Mouse (Mus musculus): ENCODE measurements around the gene Lgals8.

Gene Lgals8

DNA sequence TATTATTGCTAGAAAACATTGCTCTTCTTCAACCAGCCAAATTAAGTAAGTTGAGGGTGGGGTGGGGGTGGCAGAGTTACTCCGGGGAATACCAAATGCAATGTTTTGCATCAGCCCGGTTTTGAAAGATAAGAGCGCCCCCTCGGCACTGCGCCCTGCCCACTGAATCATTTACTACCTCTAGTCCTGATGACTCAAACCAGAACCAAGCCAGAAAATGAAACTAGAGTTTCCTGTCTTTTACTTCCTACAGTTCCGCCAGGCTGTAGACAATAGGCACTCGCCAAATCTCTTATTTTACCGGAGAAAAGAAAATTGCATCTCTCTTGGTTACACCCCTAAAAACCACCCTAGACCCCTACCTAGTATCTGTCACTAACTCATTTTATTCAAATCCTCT is 4.3 kb downstream of the Lgals8 start:
- peak; percentile 59 to 68 for DNase-seq

DNA sequence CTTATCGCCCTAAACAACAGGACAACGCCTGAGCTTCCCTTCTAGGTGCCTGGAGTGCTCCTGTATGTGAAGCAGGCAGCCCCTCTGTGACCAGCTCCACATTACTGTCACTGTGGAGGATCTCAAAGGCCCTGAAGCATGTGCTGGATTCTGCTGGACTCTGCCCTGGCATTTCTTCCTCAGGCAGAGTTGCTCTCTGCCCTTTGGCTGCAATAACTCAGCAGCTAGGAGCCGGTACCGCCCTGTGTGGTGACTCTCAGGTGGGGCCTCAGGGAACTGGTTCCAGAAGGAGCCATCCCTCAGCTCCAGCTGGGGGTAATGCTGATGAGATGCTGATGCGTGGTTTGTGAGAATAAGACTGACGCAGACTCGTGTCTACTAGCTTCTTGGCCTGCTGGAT is 8.0 kb downstream of the Lgals8 start:
- DNase-seq = no peak

DNA sequence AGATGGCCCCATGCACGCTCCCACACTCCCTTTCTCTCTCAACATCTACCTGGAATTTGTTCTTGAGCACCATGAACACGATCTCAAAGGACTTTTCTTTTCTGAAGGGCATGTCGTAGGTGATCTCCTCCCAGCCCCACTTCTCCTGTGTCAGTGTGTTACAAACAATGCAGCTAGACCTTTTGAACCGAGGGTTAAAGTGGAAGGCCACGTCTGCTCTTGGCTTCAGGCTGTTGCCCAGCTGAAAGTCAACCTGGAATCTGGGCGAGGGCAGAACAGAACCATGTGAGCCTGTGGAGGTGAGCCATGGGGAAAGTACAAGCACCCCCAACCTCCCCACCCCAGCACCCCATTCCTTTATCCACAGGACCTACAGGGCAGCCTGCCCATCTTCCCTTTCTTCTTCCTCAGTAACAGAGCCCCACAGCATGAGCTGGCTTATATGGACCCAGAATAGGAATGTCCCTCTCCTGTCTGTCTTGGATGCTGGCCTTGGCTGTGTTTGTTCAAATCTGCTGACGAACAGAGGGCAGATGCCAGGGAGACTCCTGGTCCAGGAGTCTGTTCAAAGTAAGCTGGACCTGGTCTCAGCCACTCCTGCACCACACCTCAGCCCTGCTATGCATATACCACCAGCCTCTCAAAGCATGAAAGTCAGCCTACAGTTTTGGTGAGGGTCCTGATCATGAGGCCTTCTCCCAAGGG is 9.9 kb downstream of the Lgals8 start:
- DNase-seq = no peak

DNA sequence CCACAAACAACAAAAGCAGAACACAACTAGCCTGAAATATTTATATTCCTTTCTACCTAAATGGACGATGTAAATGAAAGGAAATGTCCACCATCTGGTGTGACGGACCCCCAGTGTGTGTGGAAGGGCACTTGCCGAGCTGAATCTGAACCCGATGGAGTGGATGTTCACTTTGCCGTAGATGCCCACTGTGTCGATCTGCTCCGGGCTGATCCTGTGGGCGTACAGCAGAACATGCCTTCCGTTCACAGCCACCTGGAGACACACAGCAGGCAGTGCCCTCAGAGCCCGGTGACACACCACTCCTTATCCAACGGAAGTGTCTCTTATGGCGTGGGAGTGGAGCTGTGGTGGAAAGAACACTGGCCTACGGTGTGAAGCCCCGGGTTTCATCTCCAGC is 11.6 kb downstream of the Lgals8 start:
- no peak for DNase-seq

DNA sequence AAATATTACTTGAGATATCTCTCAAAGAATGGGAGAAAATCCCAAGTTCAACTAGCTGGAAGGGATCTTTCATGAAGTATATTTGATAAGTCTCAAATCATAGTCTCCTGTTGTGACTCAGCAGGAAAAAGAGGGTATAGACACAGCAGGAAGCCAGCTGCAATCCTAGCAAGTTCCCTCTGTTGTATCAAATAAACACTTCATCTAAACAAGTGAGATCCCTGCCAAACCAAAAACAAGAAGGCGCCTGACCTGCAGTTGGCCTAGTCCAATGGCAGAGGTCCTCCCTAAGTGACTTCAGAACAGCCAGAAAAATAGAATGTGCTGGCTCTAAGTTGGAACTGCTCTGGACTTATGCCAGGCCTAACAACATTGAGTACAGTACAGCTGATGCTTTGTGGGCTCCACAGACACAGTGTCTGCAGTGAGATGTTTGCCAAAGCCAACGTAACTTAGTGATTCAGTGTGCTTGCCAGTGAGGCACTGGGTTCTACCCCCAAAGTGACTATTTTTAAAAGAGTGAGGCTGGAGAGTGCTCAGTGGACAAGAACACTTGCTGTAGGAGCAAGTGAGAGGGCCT is 22.6 kb downstream of the Lgals8 start:
- DNase-seq = peak in 1 of 2 experiments; percentile 12

DNA sequence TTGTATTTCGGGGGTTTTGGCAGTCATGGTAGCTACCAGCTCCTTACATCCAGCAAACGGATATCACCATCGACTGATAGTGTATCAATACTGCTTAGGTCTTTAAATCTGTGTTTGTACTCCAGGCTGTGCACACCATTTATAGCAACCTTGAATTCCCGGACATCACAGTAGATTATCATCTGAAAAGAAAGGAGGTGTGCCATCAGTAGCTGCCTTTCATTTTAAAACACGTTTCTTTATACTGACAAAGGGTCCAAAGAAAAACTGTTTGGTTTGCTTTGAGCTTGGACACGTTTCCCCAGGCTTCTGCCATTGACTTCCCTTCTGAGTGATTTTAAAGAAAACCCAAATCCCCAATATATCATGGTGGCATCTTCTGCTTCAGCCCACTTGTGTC is 23.9 kb downstream of the Lgals8 start:
- DNase-seq = no peak

DNA sequence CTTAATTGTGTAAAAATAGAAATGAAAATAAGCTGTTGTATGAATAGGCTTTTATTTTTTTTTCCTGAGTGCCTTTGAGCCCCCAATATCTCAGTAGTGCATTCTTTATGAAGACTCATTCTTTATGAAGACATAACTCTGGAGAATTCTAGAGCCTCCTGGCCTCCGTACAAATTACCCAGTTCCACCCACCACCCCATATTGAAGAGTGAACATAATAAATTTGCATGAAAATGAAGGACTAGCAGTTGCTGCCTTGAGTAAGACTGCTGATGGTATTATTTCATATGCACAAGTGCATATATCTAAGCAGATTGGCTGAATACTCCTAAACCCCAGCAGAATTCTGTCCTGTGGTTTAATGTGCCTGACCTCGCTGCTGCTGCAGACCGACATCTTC is 25.2 kb downstream of the Lgals8 start:
- DNase-seq = no peak

DNA sequence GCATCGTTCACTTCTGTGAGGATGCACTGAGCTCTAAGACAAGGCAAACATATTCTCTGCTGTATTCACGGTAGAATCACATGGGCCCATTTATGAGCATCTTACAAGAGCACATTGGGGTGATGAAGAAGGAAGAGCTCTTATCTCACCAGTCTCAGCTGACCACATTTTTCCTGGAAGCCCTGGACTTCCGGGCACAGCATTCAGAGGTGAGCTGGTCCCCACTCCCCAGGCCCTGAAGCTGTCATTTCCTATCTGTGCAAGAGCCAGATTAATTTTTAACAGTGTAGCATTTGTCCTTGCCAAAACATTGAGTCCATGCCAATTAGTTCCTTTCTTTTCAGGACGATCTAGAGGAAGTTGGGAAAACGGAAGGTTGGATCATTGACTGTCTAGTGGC is 30.9 kb downstream of the Lgals8 start:
- no peak for DNase-seq

DNA sequence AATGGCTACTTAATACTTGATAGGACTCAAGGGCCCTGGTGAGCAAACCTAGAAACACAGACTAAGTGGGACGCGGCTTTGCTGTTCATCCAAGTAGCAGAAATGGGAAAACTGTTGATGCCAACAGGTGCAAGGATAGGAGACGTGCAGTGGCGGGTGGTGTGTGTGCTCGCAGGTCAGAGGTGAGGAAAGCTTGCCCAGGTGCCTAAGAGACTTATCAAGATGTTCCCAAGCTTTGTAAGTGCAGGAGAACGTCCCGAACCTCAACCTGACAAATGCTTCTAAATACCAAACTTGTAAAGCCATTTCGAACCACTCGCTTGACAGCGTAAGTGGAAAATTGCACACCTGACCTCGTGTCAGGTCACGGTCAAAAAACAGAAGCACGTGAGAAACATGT is 36.2 kb downstream of the Lgals8 start:
- no peak for DNase-seq

DNA sequence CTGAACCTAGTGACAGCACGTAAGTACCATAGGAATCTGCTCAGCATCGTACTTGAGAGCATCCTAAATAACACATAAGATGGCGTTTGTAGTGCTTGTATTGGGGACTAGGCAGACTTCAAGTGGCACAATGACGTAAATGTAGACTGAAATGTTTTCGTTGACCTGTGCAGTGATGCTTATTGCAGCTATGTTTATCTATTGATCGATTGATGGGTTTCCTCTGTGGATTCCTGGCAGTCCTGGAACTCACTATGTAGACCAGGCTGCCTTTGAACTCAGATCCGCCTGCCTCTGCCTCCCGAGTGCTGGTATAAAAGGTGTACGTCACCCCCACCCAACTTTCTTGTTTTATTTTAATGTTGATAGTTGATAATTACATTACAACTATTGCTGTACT is 44.1 kb downstream of the Lgals8 start:
- no peak for DNase-seq

DNA sequence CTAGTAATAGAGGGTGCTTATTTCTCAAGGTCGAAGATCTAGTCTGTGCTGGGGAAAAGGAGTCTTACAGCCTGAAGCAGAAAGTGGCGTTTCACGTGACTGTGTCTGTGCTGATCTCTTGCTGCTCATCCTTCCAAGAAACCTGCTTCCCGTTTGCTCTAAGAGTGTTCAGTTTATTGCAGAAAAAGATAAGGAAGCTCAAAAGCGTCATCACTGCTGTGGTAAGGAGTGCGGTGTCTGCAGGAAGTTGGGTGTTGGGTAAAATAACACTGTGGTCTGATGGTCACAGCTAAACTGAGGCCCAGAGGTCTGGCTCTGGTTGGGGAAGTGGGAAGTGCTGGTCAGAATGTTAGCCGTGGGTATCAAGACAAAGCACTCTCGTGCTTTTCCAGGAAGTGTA is 52.7 kb downstream of the Lgals8 start:
- no peak for DNase-seq

DNA sequence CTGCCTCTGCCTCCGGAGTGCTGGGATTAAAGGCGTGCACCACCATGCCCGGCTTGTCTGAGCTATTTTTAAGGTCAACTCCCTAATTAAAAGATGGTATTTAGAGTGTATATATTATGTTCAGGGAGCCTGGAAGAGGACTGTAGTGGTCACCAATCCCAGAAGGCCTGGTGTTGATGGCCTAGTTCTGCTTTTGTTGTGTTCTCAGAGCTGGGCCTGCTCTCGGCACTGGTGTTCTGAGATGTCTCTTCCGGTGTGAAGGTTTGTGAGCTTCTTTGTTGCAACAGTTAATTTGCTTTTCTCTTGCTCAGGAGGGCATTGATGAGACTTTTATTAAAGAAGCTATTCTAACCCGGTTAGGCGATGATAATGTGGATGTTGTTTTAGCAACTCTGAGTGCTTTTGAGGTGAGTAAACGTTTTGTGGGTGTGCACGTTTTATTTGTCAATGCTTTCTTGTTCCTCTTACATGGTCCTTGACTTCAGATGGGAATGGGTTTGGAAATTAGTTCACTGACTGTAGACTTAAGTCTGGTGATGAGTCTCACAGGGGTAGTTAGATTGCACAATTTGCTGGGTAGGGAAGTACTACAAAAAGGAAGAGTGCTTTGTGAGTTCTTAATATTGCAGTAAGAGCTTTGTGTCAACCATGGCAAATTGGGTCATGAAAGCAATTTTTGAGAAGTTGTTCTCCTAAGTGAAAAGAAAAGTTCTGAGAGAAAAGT is 56.2 kb downstream of the Lgals8 start:
- no peak for DNase-seq

DNA sequence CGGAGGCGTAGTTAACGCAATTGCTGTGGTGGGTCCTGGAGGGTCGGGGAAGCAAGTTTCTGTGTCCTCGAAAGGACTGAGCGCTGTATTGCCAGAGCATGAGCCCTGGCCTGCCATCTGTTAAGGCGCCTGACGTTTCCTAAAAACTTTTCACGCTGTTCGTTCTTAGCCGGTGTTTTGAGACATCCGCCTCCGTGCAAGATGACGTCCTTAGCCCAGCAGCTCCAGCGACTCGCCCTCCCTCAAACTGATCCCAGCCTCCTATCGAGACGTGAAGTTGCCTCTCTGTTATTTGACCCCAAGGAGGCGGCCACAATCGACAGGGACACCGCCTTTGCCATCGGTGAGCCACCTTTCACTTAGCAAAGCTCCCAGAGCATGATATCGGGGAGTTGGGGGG is 69.2 kb downstream of the Lgals8 start:
- no peak for DNase-seq

DNA sequence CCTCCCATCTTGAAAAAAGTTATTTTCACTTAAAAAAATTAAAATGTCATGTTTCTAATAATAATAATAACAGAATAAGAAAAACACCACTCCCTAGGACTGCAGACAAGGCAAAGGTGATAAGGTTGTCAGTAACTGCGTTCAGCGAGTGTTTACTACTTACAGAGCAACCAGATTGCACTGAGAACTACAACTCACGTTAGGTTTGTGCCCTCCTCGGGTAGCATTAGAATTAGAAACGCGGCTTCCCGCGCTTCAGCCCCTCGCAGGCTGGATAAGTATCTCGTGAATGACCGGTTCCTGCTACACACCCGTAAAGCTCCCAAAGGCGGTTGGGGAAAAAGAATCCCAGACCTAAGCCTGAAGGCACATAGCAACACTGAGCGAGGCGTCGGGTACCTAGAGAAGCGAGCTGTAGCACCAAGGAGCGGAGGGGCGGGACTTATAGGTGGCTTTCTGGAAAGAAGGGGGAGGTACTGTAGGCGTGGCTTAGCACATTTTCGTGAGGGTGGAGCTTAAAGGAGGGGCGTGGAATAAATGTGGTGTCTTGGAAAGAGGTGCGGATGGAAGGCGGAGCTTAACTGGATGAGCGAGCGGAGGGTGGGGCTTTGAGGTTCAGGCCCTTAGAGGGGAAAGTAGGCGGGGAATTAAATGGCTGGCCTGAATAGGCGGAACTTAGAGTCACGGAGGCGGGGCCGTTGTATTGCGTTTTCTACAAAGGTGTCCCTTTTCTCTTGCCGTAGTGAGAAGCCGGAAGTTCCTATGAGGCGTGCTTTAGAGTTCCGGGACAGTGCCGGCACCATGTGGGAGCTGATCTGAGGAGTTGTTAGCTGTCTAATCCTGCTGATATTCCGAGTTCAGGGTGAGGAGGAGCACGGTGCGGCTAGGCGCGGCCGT is 69.9 kb downstream of the Lgals8 start, which contains the start of gene Heatr1:
Gene Heatr1 (plus strand): TSS at position 419 of the 897 bp plus-strand sequence.
- DNase-seq = peak; percentile 93 to 95
